Mouse (Mus musculus) urinary bladder, adult 2 months (tissue): ENCODE results near the gene Hbs1l. TPM values are rescaled to one million over a fixed set of nuclear protein-coding genes. Genes with fewer than 3 reads are reported as not detected.

Experiments
- DNase-seq: peaks from one replicate; pipeline ENCODE4 v3.0.0; 2022; ENCODE audit warnings: low spot score
- polyA plus RNA-seq: library from polyadenylated mRNA; depleted of rRNA; stranded (reverse); fragments of >200 nt; gene quantifications from 2 replicates; pipeline ENCODE4 v1.2.3, GENCODE M21; 2012; rRNA removed

Hbs1l gene
- polyA plus RNA-seq, 1 experiment, result 23.7 TPM

- no peak for DNase-seq
Observed at GRCm38 (mm10) chr10:21401259-21401658, 105.5 kb downstream of the Hbs1l start.

- DNase-seq, result no peak
Observed at GRCm38 (mm10) chr10:21404822-21405221, 109.0 kb downstream of the Hbs1l start.

- DNase-seq, result no peak
Observed at GRCm38 (mm10) chr10:21405707-21406534, 110.1 kb downstream of the Hbs1l start.

GRCm38 (mm10) chr10:21410711-21411110 is 114.9 kb downstream of the Hbs1l start:
- DNase-seq, result no peak

GRCm38 (mm10) chr10:21411621-21412205 is 115.9 kb downstream of the Hbs1l start:
- DNase-seq, result no peak

- DNase-seq, result no peak
Observed at GRCm38 (mm10) chr10:21415031-21415430, 119.3 kb downstream of the Hbs1l start.

GRCm38 (mm10) chr10:21416184-21416583 is 120.4 kb downstream of the Hbs1l start:
- no peak for DNase-seq

Other genes with a start within 250 kb of the Hbs1l start
- gene Myb, start 135.0 kb upstream of the Hbs1l start, polyA plus RNA-seq, result 0.27 and 0.30 TPM in 2 replicates
- 0.03 and 0.04 TPM in 2 replicates for gene Aldh8a1, start 81.3 kb downstream of the Hbs1l start, polyA plus RNA-seq